Mouse (Mus musculus) lung, postnatal 0 days (tissue): ENCODE data around the gene Rab37.

ENCODE experiments used
- CTCF ChIP-seq: IDR thresholded peaks from 2 replicates; pipeline ENCODE4 v1.5.1; 2016; ENCODE audit warnings: antibody characterized with exemption, mild to moderate bottlenecking
- EP300 ChIP-seq: IDR thresholded peaks from 2 replicates; pipeline ENCODE4 v1.6.1; 2016; ENCODE audit warnings: antibody characterized with exemption, mild to moderate bottlenecking, control low read depth

- TF ChIP-seq CTCF = no peak
- no peak for TF ChIP-seq EP300
Observed at GRCm38 (mm10) chr11:115100741-115101140, 9.5 kb downstream of the Rab37 start.
